Mouse (Mus musculus) ovary, postnatal 14 days (tissue): ENCODE measurements around the gene Tedc2.

ENCODE experiments used
- DNase-seq: peaks from one replicate; pipeline ENCODE4 v3.0.0; 2022; ENCODE audit warnings: low spot score

Gene Tedc2

DNA sequence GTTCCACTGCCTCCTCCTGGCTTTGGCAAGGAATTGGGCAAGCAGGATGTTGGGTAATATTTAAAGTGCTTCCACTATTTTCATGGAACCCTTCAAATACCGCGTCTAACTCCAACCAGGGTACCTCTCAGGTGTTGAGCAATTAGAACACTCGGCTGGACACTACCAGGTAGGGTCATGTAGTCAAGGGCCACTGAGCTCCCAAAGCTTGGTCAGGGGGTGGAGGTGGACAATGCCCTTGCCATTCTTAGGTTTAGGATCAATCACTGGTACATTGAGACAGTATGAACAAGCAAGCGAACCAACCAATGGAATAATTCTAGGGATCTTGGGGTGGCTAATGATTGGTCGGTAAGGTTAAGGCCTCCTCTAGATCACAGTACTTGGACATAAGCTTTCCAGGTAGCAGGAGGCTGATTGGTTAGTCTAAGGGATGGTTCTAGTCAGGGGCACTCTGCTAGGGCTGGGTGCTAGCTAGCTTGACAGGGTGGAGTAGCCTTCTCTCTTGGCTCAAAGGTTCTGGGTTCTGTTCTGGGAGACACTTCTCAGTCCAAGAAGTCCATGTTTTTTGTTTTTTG, 8.1 kb downstream of the Tedc2 start:
- no peak for DNase-seq

DNA sequence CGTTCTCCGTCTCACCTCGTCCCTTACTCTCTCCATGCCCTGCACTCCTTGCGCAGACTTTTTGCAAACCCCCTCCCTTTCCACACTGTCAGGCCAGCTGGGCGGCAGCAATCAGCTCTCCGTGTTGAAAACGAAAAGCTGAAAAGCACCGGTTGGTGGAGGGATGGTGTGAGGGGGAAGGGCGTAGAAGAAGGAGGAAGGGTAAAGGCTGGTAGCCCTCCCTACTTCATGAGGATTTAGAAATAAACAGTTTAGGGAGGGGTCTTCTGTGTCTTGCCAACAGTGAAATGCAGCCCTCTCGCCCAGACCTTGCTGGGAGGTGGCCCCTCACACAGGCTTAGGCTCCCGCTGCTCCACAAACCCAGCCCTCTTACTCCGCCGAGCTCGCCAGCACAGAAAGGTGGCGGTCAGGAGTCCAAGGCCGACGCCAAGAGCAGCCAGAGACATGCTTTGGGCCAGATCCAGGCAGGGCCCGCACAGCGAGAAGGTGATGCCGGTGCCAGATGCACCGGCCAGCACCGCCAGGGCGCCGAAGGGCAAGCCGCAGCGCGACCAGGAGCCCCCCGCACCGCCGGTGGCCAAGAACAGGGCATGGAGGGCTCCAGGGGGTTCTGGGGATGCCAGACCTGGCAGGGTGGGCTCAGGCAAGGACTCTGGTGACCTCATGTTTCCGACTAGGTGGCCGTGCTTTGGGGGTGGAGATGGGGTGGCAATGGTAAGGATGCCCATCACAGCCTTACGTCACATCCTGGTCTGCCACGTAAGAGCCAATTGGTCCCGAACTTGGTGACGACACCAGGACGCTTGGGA, 8.8 kb downstream of the Tedc2 start:
- peak; percentile 39 for DNase-seq

DNA sequence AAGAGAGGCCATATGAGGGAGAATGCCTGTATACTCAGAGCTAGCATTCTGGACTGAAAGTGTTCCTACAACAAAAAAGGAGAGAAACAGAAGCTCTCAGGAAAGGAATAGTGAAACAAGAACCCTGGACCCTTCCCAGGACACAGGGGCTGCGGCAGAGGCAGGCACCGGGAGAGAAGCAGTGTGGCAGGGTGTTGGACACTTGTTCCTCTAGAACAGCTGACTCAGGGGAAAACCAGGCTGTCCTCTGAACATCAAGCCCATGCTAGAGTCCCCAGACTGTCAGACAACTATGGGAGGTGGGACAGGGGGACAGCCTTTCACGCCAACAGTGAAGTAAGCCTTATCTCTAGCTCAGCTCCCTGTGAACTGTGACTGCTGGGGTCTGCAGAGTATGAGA, 10.1 kb downstream of the Tedc2 start:
- DNase-seq: no peak

DNA sequence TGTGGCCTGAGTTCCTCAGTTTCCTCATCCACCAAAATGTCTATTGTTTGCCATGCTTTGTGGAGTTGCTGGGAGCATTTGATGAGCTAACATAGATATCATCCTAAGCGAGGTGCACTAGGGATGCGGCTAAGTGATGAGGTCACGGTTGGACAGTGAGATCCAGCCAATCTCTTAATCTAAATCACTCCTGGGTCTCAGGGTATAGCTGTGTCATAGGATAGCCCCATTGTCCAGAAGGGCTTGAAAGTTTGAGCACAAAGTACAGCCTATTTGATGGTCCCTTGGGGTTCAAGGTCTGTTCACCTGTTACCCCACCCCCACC, 10.8 kb downstream of the Tedc2 start:
- DNase-seq: no peak

DNA sequence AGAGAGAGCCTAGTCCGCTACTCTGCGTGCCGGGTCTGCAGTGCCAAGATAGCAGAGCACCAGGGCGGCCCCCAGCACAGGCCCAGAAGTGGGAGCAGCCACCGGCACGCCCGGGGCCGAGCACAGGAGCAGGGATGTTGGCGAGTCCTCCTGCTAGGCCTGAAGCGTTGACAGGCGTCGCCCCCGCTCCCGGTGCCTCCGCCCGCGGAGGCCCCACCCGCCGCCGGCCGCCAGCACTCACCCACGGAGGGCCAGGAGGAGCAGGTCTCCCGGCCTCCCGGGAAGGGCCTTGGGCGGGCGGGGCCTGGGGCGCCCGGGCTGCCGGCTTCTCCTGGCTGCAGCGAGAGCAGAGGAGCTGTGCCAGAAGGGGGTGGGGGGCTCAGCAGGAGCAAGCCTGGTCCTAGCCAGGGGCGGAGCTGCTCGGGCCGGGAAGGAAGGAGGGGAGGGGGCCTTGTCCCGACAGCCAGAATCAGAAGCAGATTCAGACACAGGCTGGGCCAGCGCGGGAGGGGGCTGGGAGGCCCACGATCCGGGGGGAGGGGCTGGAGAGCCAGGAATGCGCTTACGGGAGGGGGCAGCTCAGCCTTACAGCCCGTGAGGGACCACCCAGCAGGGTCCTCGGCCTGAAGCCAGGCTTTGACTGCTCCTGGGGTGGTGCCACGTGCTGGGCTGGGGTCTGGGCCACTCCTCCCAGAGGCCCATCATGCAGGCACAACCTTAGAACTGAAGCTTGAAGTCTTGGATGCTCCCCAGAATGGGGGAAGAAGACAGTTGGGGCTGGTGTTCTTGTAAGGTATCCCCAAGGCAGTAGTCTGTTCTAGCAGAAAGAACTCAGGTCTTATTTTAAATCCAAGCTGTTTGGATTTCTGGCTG, 11.4 kb downstream of the Tedc2 start, which contains the start of gene Ntn3:
TSS of gene Ntn3 (minus strand) at position 489 of the 873 bp plus-strand sequence.
- DNase-seq: peak; percentile 37

DNA sequence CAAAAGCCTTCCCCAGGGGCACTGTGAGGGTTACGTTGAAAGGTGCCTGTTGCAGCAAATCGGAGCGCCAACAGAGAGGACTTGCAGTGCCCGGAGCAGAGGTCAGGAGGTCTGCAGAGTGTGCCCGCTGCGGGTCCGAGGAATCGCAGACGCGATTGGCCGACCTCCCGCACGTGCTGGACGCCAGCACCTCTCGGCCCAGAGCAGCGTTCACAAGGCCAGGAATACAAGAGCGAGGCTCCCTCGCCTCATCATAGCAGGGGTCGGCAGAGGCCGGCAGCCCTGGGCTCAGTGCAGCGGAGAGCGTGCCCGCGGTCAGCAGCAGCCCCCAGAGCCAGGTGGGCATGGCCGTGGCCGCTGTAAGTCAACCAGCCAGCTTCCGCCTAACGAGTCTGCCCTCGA, 12.0 kb downstream of the Tedc2 start:
- no peak for DNase-seq

DNA sequence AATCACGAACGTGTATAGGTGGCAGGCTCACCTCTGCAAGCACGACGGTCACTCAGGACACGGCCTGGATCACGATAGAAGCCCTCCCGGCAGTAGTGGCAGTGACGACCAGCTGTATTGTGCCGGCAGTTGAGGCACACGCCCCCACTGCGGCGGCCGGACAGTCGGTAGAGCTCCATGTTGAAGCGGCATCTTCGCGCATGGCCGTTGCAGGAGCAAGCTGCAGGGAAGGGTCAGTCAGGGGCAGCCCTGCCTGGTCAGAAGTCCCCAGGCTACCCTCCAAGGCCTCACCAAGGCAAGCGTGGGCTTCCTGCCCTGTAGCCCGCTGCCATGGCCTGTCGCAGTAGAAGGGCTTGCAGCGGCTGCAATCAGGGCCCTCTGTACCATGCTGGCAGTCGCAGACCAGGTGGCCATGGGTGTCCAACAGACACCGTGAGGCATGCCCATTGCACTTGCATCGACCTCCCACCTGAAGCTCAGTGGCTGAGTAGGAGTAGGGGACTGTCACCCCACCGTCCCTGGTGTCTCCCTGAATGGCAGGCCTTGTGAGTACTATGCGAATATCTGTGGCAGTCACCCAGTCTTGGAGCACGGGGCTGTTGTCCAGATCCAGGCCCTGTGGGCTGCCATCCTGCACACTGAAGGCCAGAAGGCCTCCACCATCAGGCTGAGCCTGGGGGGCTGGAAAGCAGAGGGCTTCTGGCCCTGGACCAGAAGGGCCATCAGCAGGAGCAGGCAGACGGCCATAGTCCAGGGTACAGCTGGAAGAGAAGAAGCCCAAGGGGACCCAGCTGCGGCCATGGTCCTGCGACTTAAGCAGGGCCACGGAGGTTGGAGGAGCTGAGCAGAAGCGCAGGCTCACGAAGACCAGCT, 12.6 kb downstream of the Tedc2 start:
- no peak for DNase-seq

DNA sequence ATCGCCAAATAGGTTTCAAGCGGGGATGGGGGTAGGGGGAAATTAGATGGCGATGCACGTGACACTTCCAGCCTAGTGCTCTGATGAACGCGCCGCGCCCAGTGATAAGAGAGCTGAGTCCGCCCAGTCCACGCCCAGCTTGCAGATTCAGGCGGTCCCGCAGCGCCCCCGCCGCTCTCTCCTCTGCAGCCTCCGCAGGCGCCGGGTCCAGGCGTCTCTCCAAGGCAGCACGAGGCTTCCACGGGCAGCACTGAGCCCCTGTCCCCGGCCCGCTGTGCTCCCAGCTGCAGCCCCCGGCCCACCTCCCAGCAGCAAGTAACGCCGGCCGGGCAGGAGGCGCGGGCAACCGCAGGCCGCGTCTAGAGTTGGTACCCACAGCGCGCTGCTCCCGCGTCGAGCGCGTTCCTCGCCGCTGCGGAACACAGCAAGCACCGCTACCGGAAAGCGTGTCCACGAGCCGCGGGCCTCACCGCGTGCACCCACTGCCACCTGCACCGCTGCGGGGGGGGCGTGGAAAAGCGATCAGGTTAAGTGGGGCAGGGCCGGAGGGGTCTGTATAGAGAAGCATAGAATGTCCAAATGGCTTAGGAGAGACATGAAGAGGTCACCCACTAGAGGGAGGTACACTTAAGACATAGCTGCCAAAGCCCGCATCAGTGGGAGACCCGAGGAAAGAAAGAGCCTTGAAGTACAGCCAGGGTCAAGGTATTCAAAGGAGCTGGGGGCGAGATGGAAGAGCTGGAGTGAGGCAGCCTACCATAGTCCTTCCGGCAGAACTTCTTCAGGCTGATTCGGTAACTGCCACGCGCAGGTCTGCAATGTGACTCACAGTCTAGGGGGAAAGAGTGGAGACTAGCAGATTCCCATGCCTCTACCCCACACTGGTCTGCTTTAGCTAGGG, 13.9 kb downstream of the Tedc2 start:
- DNase-seq: no peak

DNA sequence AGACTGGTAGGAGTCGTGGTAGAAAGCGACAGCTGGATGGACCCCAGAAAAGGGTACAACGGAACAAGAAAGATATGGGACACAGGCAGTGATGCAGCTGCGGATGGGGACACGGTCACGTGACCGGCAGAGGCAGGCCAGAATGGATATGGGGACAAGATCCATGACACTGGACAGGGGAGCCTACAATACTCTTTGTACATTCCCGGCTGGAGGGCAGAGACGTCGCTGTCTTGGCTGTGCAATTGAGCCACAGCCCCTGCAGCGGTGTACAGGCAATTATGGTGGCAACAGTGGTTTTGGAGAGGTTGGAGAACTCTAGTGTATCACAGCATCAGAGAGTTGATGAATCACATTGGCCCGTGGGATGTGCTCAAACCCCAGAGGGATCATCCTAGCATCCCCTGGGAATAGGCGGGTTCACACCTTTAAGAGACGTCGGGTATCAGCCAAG, 14.7 kb downstream of the Tedc2 start:
- no peak for DNase-seq

DNA sequence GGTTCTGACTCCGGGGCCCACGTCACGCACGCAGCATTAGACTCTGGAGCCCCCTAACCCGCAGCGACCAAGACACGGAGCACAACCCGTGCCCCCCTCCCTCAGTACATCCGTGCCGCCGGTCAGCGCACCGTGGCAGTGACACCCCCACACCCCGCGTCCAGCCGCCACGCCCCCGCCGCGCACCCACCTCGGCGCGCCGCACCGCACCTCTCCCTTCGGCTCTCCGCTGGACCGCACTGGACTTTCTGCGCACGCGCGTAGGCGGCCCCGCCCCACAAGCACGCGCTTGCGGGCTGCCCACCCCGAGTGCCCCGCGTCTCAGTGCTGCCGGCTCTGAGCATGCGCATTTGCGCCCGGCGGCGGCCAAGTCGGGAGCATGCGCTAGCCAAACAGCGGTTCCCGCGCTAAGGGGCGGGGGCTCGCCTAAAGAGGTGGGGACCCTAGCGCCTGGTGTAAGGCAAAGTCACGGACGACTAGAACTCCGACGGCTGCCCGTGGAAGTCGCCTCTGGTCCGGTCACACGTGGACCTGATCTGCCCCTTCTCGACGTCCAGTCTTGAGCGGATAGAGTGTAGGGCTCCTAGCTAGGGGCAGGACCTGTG, 15.3 kb downstream of the Tedc2 start, which contains the start of gene Tbc1d24:
TSS of gene Tbc1d24 (minus strand) at position 279 of the 605 bp plus-strand sequence.
- DNase-seq: peak; percentile 89

DNA sequence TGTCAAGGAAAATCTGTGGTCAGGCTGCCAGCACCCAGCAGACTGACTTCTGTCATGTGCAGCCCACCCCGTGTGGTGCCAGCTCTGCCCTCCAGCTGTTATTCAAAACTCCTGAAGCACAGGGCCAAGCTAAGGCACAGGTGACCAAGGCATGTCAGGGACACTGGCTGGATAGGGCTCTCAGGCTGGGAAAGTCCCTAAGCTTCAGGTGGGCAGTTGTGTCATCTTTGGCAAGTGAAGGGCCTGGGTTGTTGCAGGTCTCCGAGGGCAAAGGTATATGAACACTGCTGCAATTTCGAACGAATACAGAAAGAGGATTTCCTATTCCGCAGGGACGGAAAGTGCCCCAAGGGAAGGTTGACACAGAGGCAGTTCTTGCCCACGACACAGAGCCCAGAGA, 15.8 kb downstream of the Tedc2 start:
- DNase-seq: no peak

DNA sequence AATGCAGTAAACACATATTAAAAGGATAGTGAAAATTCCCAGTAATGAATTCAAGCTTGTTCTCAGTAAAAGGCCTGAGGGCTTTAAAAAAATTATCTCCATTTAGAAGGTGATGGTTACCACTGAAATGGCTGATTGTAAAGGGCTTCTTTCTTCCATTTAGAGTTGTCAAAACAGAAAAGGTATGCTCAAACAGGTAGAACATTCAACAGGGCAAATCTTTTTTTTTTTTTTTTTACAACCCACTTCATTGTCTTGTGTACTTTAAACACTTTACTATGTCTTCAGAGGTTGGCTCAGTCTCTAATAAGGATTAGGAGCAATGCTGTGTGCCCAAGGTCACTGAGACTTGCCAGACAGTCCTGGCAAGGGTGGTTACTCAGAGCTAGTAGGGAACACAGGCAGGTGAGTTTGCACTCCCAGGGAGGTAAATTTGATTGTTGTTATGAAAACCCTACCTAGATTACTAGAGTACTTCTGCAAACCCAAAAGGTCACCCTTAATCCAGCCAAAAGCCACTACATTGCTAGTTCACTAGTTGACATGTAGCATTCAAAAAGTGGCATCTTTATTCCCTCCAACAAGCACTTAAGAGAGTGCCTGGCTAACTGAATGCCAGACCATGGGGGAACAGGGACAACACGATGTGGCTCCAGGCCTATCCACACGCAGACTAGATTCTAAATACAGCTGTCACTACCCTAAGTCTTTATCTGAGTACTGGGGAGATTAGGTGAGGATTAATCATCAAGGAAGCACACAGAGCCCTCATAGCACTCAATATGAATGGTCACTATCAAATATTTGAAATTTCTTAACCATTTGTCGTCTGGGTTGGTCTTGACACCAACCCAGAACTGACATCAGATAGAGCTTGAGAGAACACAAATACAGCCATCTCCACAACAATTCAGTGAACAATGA, 16.8 kb downstream of the Tedc2 start:
- no peak for DNase-seq

DNA sequence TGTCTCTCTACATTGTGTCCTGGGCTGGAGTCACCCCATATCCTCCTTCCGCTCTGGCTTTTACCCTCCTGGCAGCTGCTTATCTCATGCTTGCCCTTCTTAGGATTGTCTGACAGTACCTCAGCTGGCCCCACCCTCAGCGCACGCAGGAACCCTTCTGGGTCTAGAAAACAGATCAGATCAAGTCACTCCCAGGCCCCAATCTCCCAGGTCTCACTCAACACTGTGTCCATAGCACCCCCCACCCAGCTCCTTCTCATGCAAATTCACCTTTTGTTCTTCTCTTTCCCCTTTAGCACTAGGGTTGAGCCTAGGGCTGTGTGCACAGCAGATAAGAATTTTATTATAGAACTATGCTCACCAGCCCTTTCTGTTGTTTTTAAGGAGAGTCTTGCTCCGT, 17.6 kb downstream of the Tedc2 start:
- no peak for DNase-seq

DNA sequence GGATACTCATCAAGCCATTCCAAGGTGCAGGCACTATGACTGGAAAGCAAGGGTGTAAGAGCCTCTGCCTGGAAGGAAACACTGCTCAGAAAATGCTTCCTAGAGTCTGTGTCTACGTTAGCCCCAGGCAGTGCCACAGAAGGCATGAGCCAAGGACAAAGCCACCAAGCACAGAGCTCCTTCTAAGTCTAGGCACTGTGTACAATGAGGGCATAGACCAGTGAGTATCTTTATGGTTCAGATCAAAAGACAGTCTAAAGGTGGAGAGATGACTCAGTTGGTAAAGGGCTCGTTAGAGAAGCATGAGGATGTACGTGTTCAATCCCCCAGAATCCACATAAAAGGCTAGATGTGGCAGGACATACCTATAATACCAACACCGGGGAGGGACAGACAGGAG, 19.6 kb downstream of the Tedc2 start:
- DNase-seq: no peak

DNA sequence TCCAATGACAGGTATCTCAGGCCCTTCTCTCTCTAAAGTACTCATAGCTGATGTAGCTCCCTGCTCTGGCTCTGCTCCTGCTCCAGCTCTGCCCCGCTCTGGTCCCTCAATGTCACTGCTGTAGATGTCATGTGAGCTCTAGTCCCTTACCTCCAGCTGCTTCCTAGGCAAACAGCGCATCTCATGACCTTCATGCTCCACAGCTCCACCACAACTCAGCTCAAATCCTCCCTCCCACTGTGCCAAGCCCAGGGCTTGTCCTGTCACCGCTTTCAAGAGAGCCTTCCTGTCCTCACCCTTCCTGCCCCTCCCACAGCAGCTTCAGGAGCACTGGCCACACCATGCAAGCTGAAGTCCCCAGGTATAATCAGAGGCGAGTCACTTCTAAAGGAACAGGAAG, 20.9 kb downstream of the Tedc2 start:
- no peak for DNase-seq

DNA sequence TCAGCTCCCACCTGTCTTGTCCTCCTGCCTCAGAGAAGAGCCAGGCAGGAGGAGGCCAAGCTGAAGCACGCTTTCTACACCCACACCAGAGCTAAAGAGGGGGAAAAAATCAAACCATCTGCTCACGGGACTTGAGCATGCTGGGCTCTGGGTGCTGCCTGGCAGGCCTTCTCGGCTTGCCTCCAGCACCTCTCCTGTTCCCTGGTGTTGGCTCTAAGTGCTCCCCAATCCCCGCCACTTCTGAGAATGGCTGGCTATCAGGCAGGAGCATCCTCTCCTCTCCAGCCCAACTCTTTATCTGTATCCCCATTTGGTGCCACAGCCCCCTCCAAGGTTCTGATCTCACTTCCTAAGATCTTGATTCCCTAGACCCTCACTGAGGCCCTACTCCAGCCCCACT, 21.4 kb downstream of the Tedc2 start:
- no peak for DNase-seq

DNA sequence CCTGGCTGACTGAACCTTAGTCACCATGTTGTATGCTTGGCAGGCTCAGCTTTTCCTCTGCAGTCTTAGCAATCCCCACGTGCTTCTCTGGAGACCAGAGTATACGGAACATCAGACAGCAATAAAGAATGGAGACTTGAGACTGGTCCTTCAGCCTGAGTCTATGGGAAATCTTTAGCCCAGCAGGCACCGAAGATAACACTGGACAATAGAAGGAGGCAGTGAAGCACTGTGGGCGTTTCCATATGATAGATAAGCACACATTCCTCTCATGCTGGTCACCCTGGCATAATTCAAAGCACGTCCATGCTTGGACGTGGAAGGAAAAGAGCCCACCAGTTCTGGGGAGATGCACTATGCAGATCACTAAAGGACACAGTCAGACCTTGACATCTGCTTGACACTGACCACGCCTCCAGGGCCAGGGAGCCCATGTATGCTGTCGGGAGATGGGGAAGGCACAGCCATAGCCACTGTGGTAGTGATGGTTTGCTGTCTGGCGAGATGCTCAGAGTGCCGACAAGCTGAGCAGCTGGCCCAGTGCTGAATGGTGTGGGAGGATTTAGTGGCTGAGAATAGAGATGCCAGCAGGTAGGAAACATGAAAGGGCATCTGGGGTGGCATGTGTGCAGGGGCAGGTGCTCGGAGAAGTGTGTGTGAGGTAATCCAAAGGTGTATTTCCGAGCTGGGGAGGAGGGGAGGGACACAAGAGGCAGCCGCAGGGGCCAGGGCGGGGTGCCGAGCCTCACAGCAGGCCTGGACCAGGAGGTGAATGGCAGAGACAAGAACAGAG, 23.4 kb downstream of the Tedc2 start:
- no peak for DNase-seq

DNA sequence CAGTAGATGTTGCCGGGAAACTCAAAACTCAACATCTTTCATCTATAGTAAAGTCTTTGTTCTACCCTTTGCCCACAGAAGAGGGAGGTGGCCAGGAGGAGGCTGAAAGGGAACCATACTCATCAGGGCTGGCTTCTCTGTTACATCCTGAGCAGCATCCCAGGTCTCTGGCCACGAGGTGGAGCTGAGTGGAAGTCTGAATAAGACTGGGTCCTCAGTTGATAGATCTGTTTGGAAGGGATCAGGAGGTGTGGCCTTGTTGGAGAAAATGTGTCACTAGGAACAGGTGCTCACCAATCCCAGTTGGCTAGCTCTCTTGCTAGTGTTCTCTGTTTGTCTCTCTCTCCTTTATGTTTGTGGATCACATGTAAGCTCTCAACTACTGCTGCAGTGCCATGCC, 25.3 kb downstream of the Tedc2 start:
- no peak for DNase-seq
